Mouse (Mus musculus) CD8-positive naive resting alpha-beta T cell, adult 2 months (primary cell): ENCODE measurements at regions not wholly inside any gene's neighbourhood (a gene's known extent, or its start where the extent isn't known, plus 50 kb on each side); places are given as distances from the start of the nearest gene placed in this dataset.

ENCODE experiments used
- DNase-seq, 2 experiments: peaks; one replicate each; pipeline ENCODE4 v3.0.0; 2022; ENCODE audit warnings: low read depth in 2 of 2, low spot score in 2 of 2

GRCm38 (mm10) chr10:67430805-67431204 is 104.5 kb upstream of the Egr2 start:
- no peak for DNase-seq

- no peak for DNase-seq
Measured at GRCm38 (mm10) chr10:67439042-67439635, 96.1 kb upstream of the Egr2 start.

GRCm38 (mm10) chr10:67439844-67440243 is 95.4 kb upstream of the Egr2 start:
- DNase-seq, result no peak

DNA sequence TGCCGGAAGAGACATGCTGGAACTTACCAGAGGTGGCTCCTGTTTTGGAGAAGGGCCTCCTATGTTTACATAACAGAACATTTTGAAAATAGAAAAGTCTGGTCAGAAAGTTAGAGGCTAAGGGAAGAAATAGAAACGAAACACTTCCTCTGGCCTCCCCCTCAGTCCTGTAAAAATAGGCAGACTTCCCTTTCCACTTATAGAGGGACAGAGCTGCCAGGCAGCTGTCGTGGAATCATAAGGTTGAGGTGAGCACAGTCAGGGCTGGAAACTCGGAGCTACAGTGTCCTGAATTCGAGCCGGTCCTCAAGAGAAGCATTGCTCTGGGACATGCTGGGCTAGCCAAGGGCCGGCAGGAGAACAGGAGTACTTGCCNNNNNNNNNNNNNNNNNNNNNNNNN is 94.0 kb upstream of the Egr2 start:
- no peak for DNase-seq

DNA sequence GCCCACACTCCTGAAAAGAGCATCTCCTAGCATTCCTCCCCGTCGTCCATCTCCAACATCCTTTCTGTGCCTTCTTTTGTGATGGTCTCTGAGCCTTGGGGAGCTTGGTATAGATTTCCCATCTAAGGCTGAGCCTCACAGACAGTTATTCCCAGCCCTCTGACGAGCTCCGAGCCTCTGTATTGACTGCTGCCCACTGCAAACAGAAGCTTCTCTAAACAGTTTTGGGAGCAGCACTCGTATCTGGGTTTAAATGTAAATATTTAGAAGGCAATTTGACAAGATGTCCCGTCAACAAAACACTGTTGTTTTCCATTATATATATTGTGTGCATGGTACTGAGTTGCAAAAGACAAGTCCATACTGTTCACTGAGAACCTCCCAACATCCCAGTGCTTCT is 86.4 kb upstream of the Egr2 start:
- DNase-seq, result no peak

- DNase-seq, result no peak
Measured at GRCm38 (mm10) chr10:67454149-67454548, 81.1 kb upstream of the Egr2 start.

GRCm38 (mm10) chr10:67458447-67459272 is 76.6 kb upstream of the Egr2 start:
- no peak for DNase-seq

GRCm38 (mm10) chr10:67461321-67461720 is 74.0 kb upstream of the Egr2 start:
- DNase-seq, result no peak

GRCm38 (mm10) chr10:67461862-67462261 is 73.4 kb upstream of the Egr2 start:
- DNase-seq, result no peak

DNA sequence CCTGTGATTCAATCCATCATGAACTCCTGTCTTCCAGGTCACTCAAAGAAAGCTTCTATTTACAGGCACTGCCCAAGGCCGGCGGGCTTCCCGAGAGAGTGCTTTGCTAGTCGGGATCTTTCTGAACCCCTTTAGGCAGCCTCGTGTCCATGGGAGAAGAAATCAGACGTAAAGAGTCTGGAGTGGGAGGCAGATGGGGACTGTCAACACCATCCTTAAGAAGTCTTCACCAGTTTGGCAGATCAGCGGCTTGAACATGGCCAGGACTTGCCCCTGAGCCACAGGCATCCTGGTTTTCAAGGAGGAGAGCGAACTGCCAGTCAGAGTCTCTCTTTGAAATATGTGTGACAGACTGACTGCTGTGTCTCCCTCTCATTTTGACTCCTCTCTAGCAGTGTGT is 66.6 kb upstream of the Egr2 start:
- DNase-seq, result no peak

DNA sequence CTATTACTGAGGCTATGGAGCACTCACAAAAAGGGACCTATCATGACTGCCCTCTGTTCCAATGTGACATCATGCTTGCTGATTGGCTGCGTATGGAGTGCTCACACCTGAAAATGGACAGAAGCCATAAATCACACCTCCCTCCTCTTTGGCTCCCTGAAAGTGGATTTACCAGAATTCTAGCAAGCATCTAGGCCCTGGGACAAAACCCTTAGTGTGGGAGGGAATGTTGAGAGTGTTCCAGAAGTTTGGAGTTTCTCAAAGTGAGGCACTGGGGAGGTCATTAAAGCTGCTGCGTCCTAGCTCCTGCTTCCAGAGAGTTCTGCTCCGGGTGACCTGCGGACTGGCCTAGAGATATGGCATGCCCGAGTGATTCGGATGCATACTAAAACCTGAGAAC is 62.3 kb upstream of the Egr2 start:
- no peak for DNase-seq

GRCm38 (mm10) chr10:67474336-67474735 is 60.9 kb upstream of the Egr2 start:
- DNase-seq, result no peak

- DNase-seq, result no peak
Measured at GRCm38 (mm10) chr10:67482268-67482667, 53.0 kb upstream of the Egr2 start.

GRCm38 (mm10) chr10:67483371-67483770 is 51.9 kb upstream of the Egr2 start:
- DNase-seq, result no peak

DNA sequence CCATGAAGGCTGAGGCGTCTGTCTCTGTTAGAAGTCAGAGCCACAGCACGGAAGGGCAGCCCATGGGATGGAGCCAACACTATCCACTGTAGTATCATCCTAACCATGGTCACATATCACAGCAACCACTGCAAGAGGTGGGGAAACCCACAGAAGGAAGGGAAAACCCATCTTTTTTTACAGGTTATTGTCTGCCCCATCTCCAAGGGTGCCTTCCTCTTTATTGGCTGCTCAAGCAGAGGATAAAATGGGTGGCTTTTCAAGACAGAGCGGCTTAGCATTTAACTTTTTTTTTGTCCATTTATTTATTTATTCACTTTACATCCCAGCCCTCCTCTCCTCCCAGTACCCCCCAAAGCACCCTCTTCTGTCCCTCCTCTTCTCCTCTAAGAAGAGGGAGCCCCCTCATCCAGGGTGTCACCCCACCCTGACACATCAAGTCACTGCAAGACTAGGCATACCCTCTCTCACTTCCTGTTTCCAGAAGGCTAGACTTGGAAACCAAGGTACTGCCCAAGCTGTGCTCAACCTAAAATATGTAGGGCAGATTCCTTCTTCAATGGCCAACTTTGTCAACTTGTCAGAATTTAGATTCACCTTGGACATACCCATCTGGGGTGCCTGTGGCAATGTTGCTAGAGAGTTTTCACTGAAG is 51.1 kb upstream of the Egr2 start:
- no peak for DNase-seq
